Mouse (Mus musculus): Measurements from ENCODE around the gene Glyr1.

GRCm38 (mm10) chr16:4998984-4999383 is 50.7 kb downstream of the Glyr1 start:
- TF ChIP-seq CTCF (IDR thresholded peaks at IDR 0.05; ENCODE audit: low read depth, low read length) (no peak), POLR2A (IDR thresholded peaks at IDR 0.05; ENCODE audit: borderline replicate concordance, low read depth, low read length) (no peak)

All from bone marrow macrophage, adult 2 months (primary cell).